In genomic region chr11:34833318-34834086, GRCm38 (mm10) we compare ENCODE assay signal across 8 mouse cellular contexts. TPM values are rescaled to one million over a fixed set of nuclear protein-coding genes. Genes with fewer than 3 reads are reported as not detected.
DNase-seq lines count a peak whose midpoint lies in the region; ATAC-seq lines count a peak whose summit lies in the region.

Gene Spdl1 (minus strand): TSS chr11:34833641.

- peak within 1 kb of the TSS; percentile 78 for H3K9ac ChIP-seq in intestine, embryonic 14.5 days (ENCODE audit: low read length)

- peak; percentile 95 to 99 for DNase-seq in adrenal gland, adult (ENCODE audit: inconsistent age in 2 of 2, low spot score in 1 of 2)
- DNase-seq in embryo, embryonic 10.5 days (ENCODE audit: low spot score) = peak; percentile 99
- DNase-seq in gastrocnemius, postnatal 14 days = peak; percentile 94
- peak; percentile 97 for DNase-seq in intestine, embryonic 14.5 days (ENCODE audit: low spot score)
- DNase-seq in left cerebral cortex, postnatal 14 days (ENCODE audit: low spot score in 2 of 2) = peak; percentile 94 to 97
- DNase-seq in mesoderm, embryonic 11.5 days (ENCODE audit: low read depth, low spot score) = peak; percentile 98
- DNase-seq in right cerebral cortex, postnatal 36 days (ENCODE audit: low spot score in 2 of 2) = peak; percentile 91 to 92
- peak; percentile 94 for DNase-seq in yolk sac, embryonic 10.5 days (ENCODE audit: low spot score)

- no peaks in the 10 kb centered on the region for H3K27me3 ChIP-seq in intestine, embryonic 14.5 days (replicated peaks; ENCODE audit: control insufficient read depth, insufficient read depth, low read length)

- intact Hi-C loops in gastrocnemius, postnatal 14 days (cut with DNase I; ENCODE audit: low total_unique reads) = no loop called here
- intact Hi-C loops in left cerebral cortex, postnatal 14 days (cut with DNase I) = no loop called here

- WGBS in intestine, embryonic 14.5 days = under 1% methylated on average over 49 of the region's 49 CpGs

- peak; percentile 94 for ATAC-seq in intestine, embryonic 14.5 days (replicated peaks; ENCODE audit: low FRiP score, low TSS enrichment, low read depth)

- peak within 1 kb of the TSS; percentile 87 for H3K4me3 ChIP-seq in intestine, embryonic 14.5 days (ENCODE audit: low read depth, low read length)

- peaks cover 22% of the 10 kb centered on the region for H3K36me3 ChIP-seq in intestine, embryonic 14.5 days (ENCODE audit: control insufficient read depth, insufficient read depth, low read length)

- H3K9me3 ChIP-seq in intestine, embryonic 14.5 days (ENCODE audit: control insufficient read depth, low read length) = no peaks in the 10 kb centered on the region

- H3K27ac ChIP-seq in intestine, embryonic 14.5 days (ENCODE audit: low read depth) = peak within 1 kb of the TSS; percentile 67

- peaks cover 6% of the 10 kb centered on the region for H3K4me1 ChIP-seq in intestine, embryonic 14.5 days (replicated peaks; ENCODE audit: control insufficient read depth, insufficient read depth, low read length)

- H3K4me2 ChIP-seq in intestine, embryonic 14.5 days (ENCODE audit: low read length) = peak within 1 kb of the TSS; percentile 94

RNA-seq across cellular contexts. Expression of gene Spdl1, which starts in this region (rescaled TPM):
- 1 to 10 TPM in 1 of 2 experiments, under 1 TPM in 1; 0.80 to 1.1 TPM for total RNA-seq in gastrocnemius, postnatal 14 days (2021)
- 23.4 and 23.5 TPM in 2 replicates for polyA plus RNA-seq in intestine, embryonic 14.5 days (2014; fragmentation: Nextera tagmentation; extraction: Ambion mirVana)
- under 1 TPM; 0.70 to 0.91 TPM for total RNA-seq in left cerebral cortex, postnatal 14 days (2021)

Comparison
In these comparisons a context has a peak if more than half of its experiments do, and no peak if none do; other contexts are left out.
1. Peak in every context shown above with its lines: DNase-seq, ATAC-seq, H3K4me3 ChIP-seq and H3K27ac ChIP-seq.
2. Peak in DNase-seq in left cerebral cortex, postnatal 14 days; RNA of the gene not detected or under 1 TPM.